Mouse (Mus musculus) adrenal gland, adult (tissue): ENCODE measurements around the gene Dpf1.
A peak's percentile ranks its signal among the peaks of the same experiment; 100 is the strongest.

ENCODE experiments used
- DNase-seq, 2 experiments: peaks; one replicate each; pipeline ENCODE4 v3.0.0; 2022 to 2023; ENCODE audit warnings: low spot score in 1 of 2; ENCODE audit not compliant: inconsistent age in 2 of 2

Gene Dpf1

GRCm38 (mm10) chr7:29288079-29288478 lies 15.7 kb upstream of the Dpf1 start:
- no peak for DNase-seq

- DNase-seq = peak; percentile 55 to 85
These were observed 14.7 kb upstream of the Dpf1 start, which contains the start of gene Ppp1r14a for GRCm38 (mm10) chr7:29288942-29289638. Gene Ppp1r14a, plus strand, starts transcription at chr7:29289308.

- no peak for DNase-seq
These were observed 13.9 kb upstream of the Dpf1 start for GRCm38 (mm10) chr7:29289856-29290255.

- DNase-seq = no peak
These were observed 12.9 kb upstream of the Dpf1 start for GRCm38 (mm10) chr7:29290691-29291485.

- DNase-seq = no peak
These were observed 11.9 kb upstream of the Dpf1 start for GRCm38 (mm10) chr7:29291616-29292457.

GRCm38 (mm10) chr7:29292458-29293098 lies 11.2 kb upstream of the Dpf1 start:
- no peak for DNase-seq

GRCm38 (mm10) chr7:29293131-29294065 lies 10.4 kb upstream of the Dpf1 start:
- DNase-seq = no peak

- DNase-seq = no peak
These were observed 9.5 kb upstream of the Dpf1 start for GRCm38 (mm10) chr7:29294111-29294761.

- no peak for DNase-seq
These were observed 7.7 kb upstream of the Dpf1 start for GRCm38 (mm10) chr7:29295861-29296647.

GRCm38 (mm10) chr7:29296998-29297397 lies 6.8 kb upstream of the Dpf1 start:
- DNase-seq = peak; percentile 65 to 89

GRCm38 (mm10) chr7:29301127-29301566 lies 2.6 kb upstream of the Dpf1 start:
- peak; percentile 51 to 86 for DNase-seq

GRCm38 (mm10) chr7:29302641-29303040 lies 1.1 kb upstream of the Dpf1 start:
- DNase-seq = no peak

GRCm38 (mm10) chr7:29304463-29305262 lies 912 bp downstream of the Dpf1 start:
- peak in 1 of 2 experiments; percentile 39 for DNase-seq

GRCm38 (mm10) chr7:29305263-29305988 lies 1.7 kb downstream of the Dpf1 start:
- DNase-seq = no peak

- DNase-seq = no peak
These were observed 2.4 kb downstream of the Dpf1 start for GRCm38 (mm10) chr7:29306108-29306507.

- peak in 1 of 2 experiments; percentile 57 for DNase-seq
These were observed 2.9 kb downstream of the Dpf1 start for GRCm38 (mm10) chr7:29306619-29307018.
